In genomic region chr7:58399651-58400050, GRCm38 (mm10) we compare ENCODE assay signal across 8 mouse cellular contexts.
DNase-seq lines count a peak whose midpoint lies in the region; ATAC-seq and TF ChIP-seq lines count a peak whose summit lies in the region.

No protein-coding gene starts in this region.

- H3K9ac ChIP-seq in heart, postnatal 0 days (replicated peaks; ENCODE audit: low read depth, low read length) = peak overlapping the region; percentile 55
- H3K9ac ChIP-seq in hindbrain, embryonic 11.5 days (ENCODE audit: low read depth, low read length) = peak overlapping the region; percentile 2; the same call in 1 of the 2 replicates

- ATAC-seq in heart, postnatal 0 days (ENCODE audit: insufficient read depth, low read depth) = no peak
- no peak for ATAC-seq in hindbrain, embryonic 11.5 days (ENCODE audit: low FRiP score)

- DNase-seq in heart, postnatal 0 days (ENCODE audit: low spot score) = no peak
- no peak for DNase-seq in heart, postnatal 10 days
- peak; percentile 48 for DNase-seq in T-cell, adult 2 months (ENCODE audit: low spot score)
- no peak for DNase-seq in hindbrain, embryonic 11.5 days (ENCODE audit: low spot score)
- DNase-seq in mesoderm, embryonic 11.5 days (ENCODE audit: low read depth, low spot score) = peak; percentile 5
- no peak for DNase-seq in left cerebral cortex, adult 9 months (ENCODE audit: low spot score in 2 of 2)
- DNase-seq in urinary bladder, postnatal 25 days (ENCODE audit: low spot score) = no peak
- no peak for DNase-seq in cerebellum, postnatal 4 days (ENCODE audit: low spot score in 2 of 2)

- TF ChIP-seq CTCF in heart, postnatal 0 days (IDR thresholded peaks at IDR 0.05; ENCODE audit: low read depth) = no peak

- peak overlapping the region; percentile 64 for H3K27ac ChIP-seq in heart, postnatal 0 days (ENCODE audit: low read depth)
- no peak overlapping the region for H3K27ac ChIP-seq in hindbrain, embryonic 11.5 days (ENCODE audit: low read depth, low read length)

- H3K27me3 ChIP-seq in heart, postnatal 0 days (ENCODE audit: control insufficient read depth, insufficient read depth, low read length) = no peaks in the 10 kb centered on the region
- no peaks in the 10 kb centered on the region for H3K27me3 ChIP-seq in hindbrain, embryonic 11.5 days (ENCODE audit: control insufficient read depth, insufficient read depth, low read length)

- H3K4me3 ChIP-seq in heart, postnatal 0 days (ENCODE audit: low read depth, low read length) = peak overlapping the region; percentile 67
- peak overlapping the region; percentile 39 for H3K4me3 ChIP-seq in hindbrain, embryonic 11.5 days (ENCODE audit: low read depth, low read length)

- H3K9me3 ChIP-seq in heart, postnatal 0 days (replicated peaks; ENCODE audit: control insufficient read depth, low read length) = no peaks in the 10 kb centered on the region
- no peaks in the 10 kb centered on the region for H3K9me3 ChIP-seq in hindbrain, embryonic 11.5 days (ENCODE audit: control insufficient read depth, low read length)

- H3K4me1 ChIP-seq in heart, postnatal 0 days (ENCODE audit: control insufficient read depth, insufficient read depth) = peaks cover 4% of the 10 kb centered on the region; the same call in 1 of the 2 replicates
- H3K4me1 ChIP-seq in hindbrain, embryonic 11.5 days (replicated peaks; ENCODE audit: control insufficient read depth, insufficient read depth, low read length) = no peaks in the 10 kb centered on the region

- no peaks in the 10 kb centered on the region for H3K36me3 ChIP-seq in heart, postnatal 0 days (replicated peaks; ENCODE audit: control insufficient read depth, insufficient read depth, low read length)
- H3K36me3 ChIP-seq in hindbrain, embryonic 11.5 days (ENCODE audit: control insufficient read depth, insufficient read depth, low read length) = no peaks in the 10 kb centered on the region

- TF ChIP-seq EP300 in heart, postnatal 0 days (IDR thresholded peaks at IDR 0.05; ENCODE audit: low read depth) = no peak

- 45% methylated on average over 5 of the region's 5 CpGs for WGBS in heart, postnatal 0 days
- WGBS in hindbrain, embryonic 11.5 days = 55% methylated on average over 5 of the region's 5 CpGs

- intact Hi-C loops in heart, postnatal 10 days (cut with DNase I) = loop anchor here (5.0 kb wide), 1 partner anchor 828 kb away; the partner anchor contains the start of gene Ube3a

- peak overlapping the region; percentile 61 for H3K4me2 ChIP-seq in heart, postnatal 0 days (ENCODE audit: low read depth, low read length)
- H3K4me2 ChIP-seq in hindbrain, embryonic 11.5 days (replicated peaks; ENCODE audit: low read depth, low read length) = peak overlapping the region; percentile 27

Comparison
In these comparisons a context has a peak if more than half of its experiments do, and no peak if none do; other contexts are left out.
1. DNase-seq: peak in T-cell, adult 2 months (single experiment) and mesoderm, embryonic 11.5 days (single experiment); none in heart, postnatal 0 days (single experiment), heart, postnatal 10 days (0 of 2), hindbrain, embryonic 11.5 days (single experiment), left cerebral cortex, adult 9 months (0 of 2), urinary bladder, postnatal 25 days (single experiment) and cerebellum, postnatal 4 days (0 of 2).